Mouse (Mus musculus): Measurements from ENCODE around the gene Tmem143. TPM values are rescaled to one million over a fixed set of nuclear protein-coding genes. Genes with fewer than 3 reads are reported as not detected.
"Not testable (repeated sequence)": the region's sequence is repeated elsewhere in the genome, so short reads cannot be mapped to it uniquely, and the experiment has no call there.

The Tmem143 gene
- polyA plus RNA-seq, 1 experiment from 2014 or later, result 3.8 TPM

DNA sequence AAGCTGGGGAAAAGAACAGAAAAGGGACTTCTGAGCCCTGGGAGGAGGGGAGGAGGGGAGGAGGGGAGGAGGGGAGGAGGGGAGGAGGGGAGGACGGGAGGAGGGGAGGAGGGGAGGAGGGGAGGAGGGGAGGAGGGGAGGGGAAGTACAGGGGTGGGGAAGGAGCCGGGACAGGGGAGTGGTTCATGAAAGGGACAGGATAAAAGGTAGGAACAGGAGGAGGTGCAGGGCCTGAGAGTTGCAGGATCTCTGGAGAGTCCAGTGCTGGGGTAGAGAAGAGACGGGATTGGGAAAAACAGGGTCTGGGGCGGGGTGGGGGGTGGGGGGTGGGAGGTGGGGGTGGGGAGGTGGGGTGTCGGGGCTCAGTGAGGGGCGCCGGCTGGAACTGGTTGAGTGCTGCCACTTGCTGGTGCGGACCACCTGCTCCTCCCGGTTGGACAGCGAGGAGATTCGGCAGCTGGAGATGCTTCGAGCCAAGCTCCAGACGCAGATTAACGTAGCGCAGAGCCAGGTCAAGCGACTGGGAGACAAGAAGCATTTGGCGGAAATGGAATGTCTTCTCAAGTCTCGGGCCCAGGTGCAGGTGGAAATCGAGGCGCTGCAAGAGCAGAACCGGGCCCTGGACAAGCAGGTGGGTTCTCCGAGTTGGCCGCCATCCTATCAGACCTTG, 32.0 kb downstream of the Tmem143 start:
- Histone ChIP-seq H3K4me1 (peaks cover 19% of the 10 kb centered on the region), H3K4me3 (no peak overlapping the region), H3K36me3 (no peaks in the 10 kb centered on the region), H3K9ac (no peak overlapping the region), H3K9me3 (replicated peaks) (peaks cover 7% of the 10 kb centered on the region; the same call in 1 of the 2 replicates), H3K4me2 (no peak overlapping the region), H3K27ac (no peak overlapping the region), H3K27me3 (replicated peaks) (peaks cover 7% of the 10 kb centered on the region; the same call in 1 of the 2 replicates)
- no peak for ATAC-seq
- WGBS (ENCODE audit: insufficient replicate concordance), result 31% methylated on average over 19 of the region's 23 CpGs

DNA sequence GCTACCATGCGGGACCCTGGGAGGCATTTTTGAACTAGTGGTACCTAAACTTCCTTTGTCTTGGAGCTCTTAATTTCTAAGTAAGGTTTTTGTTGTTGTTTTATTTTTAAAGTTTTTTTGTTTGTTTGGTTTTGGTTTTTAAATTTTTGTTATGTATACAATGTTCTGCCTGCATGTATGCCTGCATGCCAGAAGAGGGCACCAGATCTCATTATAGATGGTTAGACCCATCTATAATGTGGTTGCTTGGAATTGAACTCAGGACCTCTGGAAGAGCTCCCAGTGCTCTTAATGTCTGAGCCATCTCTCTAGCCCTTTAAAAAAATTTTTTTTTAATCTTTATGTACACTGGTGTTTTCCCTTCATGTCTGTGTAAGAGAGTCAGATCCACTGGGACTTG, 32.9 kb downstream of the Tmem143 start:
- no peak for ATAC-seq
- no peak overlapping the region for H3K4me2 ChIP-seq
- no peak overlapping the region for H3K27ac ChIP-seq
- no peak overlapping the region for H3K4me3 ChIP-seq
- peaks cover 10% of the 10 kb centered on the region for H3K4me1 ChIP-seq
- no peak overlapping the region for H3K9ac ChIP-seq
- WGBS (ENCODE audit: insufficient replicate concordance), result 90% methylated on average over 1 of the region's 1 CpGs
- H3K27me3 ChIP-seq (replicated peaks), result peaks cover 7% of the 10 kb centered on the region; the same call in 1 of the 2 replicates
- no peaks in the 10 kb centered on the region for H3K36me3 ChIP-seq
- H3K9me3 ChIP-seq (replicated peaks), result peaks cover 7% of the 10 kb centered on the region; the same call in 1 of the 2 replicates

DNA sequence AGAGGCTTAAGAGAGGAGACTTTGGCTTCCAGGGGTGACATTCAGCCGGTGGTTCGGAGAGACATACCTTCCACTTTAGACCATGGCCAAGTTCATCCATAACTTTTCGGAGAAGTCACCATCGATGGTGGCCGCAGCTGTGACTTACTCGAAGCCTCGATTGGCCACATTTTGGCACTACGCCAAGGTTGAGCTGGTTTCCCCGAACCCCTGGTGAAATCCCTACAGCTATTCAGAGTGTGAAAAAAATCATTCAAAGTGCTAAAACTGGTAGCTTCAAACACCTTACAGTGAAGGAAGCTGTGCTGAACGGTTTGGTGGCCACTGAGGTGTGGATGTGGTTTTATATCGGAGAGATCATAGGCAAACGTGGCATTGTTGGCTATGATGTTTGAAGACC, 37.0 kb downstream of the Tmem143 start:
- H3K9ac ChIP-seq, result not testable (repeated sequence)

DNA sequence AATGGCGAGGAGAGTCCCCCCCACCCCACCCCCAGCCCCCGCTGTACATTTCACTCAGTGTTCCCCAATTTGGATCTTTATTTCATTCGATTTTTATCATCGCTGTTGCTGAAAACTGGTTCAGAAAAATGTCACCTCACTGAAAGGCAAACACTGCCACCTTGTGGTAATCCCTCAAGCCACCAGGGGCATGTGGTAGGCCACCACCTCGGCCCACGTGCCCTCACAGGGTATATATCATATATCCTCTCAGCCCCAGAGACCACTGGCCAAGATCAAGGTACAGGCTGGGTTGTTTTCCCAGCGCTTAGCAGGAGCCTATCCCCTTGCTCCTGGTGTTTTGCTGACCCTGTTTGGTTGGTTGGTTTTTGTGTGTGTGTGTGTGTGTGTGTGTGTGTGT, 38.4 kb downstream of the Tmem143 start:
- Histone ChIP-seq H3K27me3 (replicated peaks) (0 out of 2 replicates have a peak, but pooled peaks cover 5% of the 10 kb centered on the region), H3K9ac (no peak overlapping the region), H3K36me3 (no peaks in the 10 kb centered on the region), H3K4me1 (no peaks in the 10 kb centered on the region; the same call in 1 of the 2 replicates), H3K4me3 (no peak overlapping the region), H3K4me2 (no peak overlapping the region), H3K9me3 (replicated peaks) (peaks cover 7% of the 10 kb centered on the region; the same call in 1 of the 2 replicates), H3K27ac (no peak overlapping the region)
- ATAC-seq, result no peak
- WGBS (ENCODE audit: insufficient replicate concordance), result 17% methylated on average over 7 of the region's 7 CpGs

More for the DNA sequence above, 37.0 kb downstream of the Tmem143 start:
- H3K27ac ChIP-seq; H3K4me2 ChIP-seq; H3K27me3 ChIP-seq (replicated peaks); H3K9me3 ChIP-seq (replicated peaks); H3K4me3 ChIP-seq; ATAC-seq; H3K36me3 ChIP-seq; H3K4me1 ChIP-seq: not testable (repeated sequence)
- 80% methylated on average over 12 of the region's 12 CpGs for WGBS (ENCODE audit: insufficient replicate concordance)

DNA sequence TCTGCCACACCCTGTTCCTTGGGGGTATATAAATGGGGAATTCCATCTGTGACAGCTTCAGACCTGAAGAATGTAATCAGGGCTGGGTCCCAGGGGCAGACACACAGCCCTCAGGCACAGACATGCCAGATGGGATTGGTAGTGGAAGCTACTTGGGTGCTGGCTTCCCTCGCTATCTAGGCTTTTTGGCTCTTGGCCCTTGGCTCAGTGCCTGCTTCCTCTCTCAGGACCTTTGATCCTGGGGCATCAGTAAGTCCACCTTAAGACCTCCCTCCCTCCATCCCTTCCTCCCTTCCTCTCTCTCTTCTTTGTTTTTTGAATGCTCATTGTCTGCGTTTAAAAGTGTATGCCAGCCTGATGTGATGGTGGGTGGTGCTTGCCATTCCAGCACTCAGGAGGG, 43.1 kb downstream of the Tmem143 start:
- ATAC-seq, result no peak
- Histone ChIP-seq H3K27ac (no peak overlapping the region), H3K36me3 (no peaks in the 10 kb centered on the region), H3K4me2 (no peak overlapping the region), H3K4me3 (no peak overlapping the region), H3K9ac (no peak overlapping the region), H3K9me3 (replicated peaks) (no peaks in the 10 kb centered on the region), H3K27me3 (replicated peaks) (0 out of 2 replicates have a peak, but pooled peaks cover 5% of the 10 kb centered on the region), H3K4me1 (no peaks in the 10 kb centered on the region; the same call in 1 of the 2 replicates)
- 45% methylated on average over 2 of the region's 2 CpGs for WGBS (ENCODE audit: insufficient replicate concordance)

DNA sequence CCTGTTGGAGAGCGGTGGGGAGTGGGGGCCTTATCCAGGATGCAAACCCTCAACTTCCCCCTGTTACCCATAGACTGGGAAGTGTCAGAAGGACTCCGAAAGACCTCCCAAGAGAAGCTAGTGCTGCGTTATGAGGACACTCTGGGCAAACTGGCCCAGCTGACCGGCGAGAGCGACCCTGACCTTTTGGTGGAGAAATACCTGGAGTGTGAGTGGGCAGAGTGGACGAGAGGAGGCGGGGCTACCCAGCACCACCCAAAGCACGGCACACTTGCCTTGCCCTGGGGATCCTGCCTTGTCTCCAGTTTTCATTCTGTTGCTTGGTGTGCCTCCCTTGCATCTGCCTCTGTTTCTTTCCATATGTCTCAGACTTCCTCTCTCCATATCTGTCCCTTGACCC, 45.2 kb downstream of the Tmem143 start:
- Histone ChIP-seq H3K4me1 (no peaks in the 10 kb centered on the region), H3K9ac (no peak overlapping the region), H3K27me3 (replicated peaks) (no peaks in the 10 kb centered on the region), H3K36me3 (no peaks in the 10 kb centered on the region), H3K4me2 (no peak overlapping the region), H3K27ac (no peak overlapping the region), H3K9me3 (replicated peaks) (no peaks in the 10 kb centered on the region), H3K4me3 (no peak overlapping the region)
- no peak for ATAC-seq
- 54% methylated on average over 9 of the region's 9 CpGs for WGBS (ENCODE audit: insufficient replicate concordance)

DNA sequence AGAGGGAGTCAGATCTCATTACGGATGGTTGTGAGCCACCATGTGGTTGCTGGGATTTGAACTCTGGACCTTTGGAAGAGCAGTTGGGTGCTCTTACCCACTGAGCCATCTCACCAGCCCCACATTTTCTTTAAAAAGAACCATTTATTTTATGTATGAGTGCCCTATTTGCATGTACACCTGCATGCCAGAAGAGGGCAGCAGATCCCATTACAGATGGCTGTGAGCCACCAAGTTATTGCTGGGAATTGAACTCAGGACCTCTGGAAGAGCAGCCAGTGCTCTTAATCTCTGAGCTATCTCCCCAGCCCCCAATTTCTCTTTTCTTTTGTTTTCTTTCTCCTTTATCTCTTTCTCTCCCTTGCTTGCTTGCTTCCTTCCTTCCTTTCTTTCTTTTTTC, 46.5 kb downstream of the Tmem143 start:
- 47% methylated on average over 1 of the region's 1 CpGs for WGBS (ENCODE audit: insufficient replicate concordance)
- not testable (repeated sequence) for H3K27me3 ChIP-seq (replicated peaks)

DNA sequence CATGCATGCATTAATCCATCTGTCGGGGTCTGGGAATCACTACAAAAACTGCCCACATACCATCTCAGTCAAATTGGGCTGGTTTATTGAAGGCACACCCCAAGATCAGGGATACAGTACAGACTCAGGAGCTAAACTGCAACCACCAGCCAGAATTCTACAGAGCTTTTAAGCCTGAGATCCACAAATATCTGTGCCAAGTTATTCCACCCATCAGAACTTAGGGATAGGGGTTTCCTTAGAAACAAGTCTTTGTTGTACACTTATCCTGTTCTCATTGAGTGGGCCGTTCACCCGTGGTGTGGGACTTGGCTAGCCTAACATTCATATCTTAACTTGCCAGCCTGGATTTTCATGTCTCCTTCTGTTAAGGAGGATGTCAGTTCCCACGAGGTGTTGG, 52.3 kb downstream of the Tmem143 start:
- Histone ChIP-seq H3K4me2 (no peak overlapping the region), H3K9ac (no peak overlapping the region), H3K4me1 (no peaks in the 10 kb centered on the region), H3K36me3 (no peaks in the 10 kb centered on the region), H3K4me3 (no peak overlapping the region), H3K9me3 (replicated peaks) (no peaks in the 10 kb centered on the region), H3K27me3 (replicated peaks) (no peaks in the 10 kb centered on the region), H3K27ac (no peak overlapping the region)
- WGBS (ENCODE audit: insufficient replicate concordance), result 68% methylated on average over 4 of the region's 4 CpGs
- ATAC-seq, result no peak

More for the DNA sequence above, 46.5 kb downstream of the Tmem143 start:
- not testable (repeated sequence) for H3K4me3 ChIP-seq; H3K9me3 ChIP-seq (replicated peaks); H3K4me2 ChIP-seq; ATAC-seq; H3K9ac ChIP-seq; H3K4me1 ChIP-seq; H3K36me3 ChIP-seq; H3K27ac ChIP-seq

DNA sequence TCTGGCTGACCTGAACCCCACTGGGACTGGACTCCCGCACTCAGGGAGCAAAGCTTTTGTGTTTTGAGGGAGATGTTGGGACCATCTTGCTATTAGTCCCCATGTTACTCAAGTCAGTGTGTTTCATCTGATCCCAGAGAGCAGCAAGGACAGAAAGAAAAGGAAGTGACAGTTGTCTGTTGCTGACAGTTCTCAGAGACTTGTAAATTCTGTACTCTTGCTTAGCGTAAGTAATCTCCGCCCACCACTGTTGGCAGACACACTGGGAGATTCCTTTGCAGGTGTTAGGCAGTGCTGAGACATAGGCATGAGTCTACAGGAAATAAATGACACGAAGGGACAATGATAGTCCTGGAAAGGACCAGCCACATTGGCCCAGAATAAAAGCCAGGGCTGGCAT, 59.9 kb downstream of the Tmem143 start:
- no peak for ATAC-seq
- H3K4me3 ChIP-seq, result no peak overlapping the region
- no peaks in the 10 kb centered on the region for H3K36me3 ChIP-seq
- H3K4me2 ChIP-seq, result no peak overlapping the region
- 39% methylated on average over 4 of the region's 4 CpGs for WGBS (ENCODE audit: insufficient replicate concordance)
- H3K27ac ChIP-seq, result no peak overlapping the region
- no peaks in the 10 kb centered on the region for H3K9me3 ChIP-seq (replicated peaks)
- H3K9ac ChIP-seq, result no peak overlapping the region
- H3K4me1 ChIP-seq, result no peaks in the 10 kb centered on the region
- H3K27me3 ChIP-seq (replicated peaks), result no peaks in the 10 kb centered on the region

Other genes with a start within 250 kb of the Tmem143 start
- 0.05 TPM in 1 of 2 replicates, not detected in the other for gene Fut2, start 230.5 kb upstream of the Tmem143 start, polyA plus RNA-seq (2016; fragmentation: Nextera tagmentation; extraction: Ambion mirVana)
- gene Ntn5, start 212.9 kb upstream of the Tmem143 start, polyA plus RNA-seq (2016; fragmentation: Nextera tagmentation; extraction: Ambion mirVana), result not detected in 2 replicates
- gene Sec1, start 202.5 kb upstream of the Tmem143 start, polyA plus RNA-seq (2016; fragmentation: Nextera tagmentation; extraction: Ambion mirVana), result 0.11 and 0.18 TPM in 2 replicates
- gene Car11, start 197.1 kb upstream of the Tmem143 start, polyA plus RNA-seq (2016; fragmentation: Nextera tagmentation; extraction: Ambion mirVana), result 0.93 and 1.0 TPM in 2 replicates
- 1.1 and 1.8 TPM in 2 replicates for gene Dbp, start 191.9 kb upstream of the Tmem143 start, polyA plus RNA-seq (2016; fragmentation: Nextera tagmentation; extraction: Ambion mirVana)
- 892 and 939 TPM in 2 replicates for gene Rpl18, start 181.5 kb upstream of the Tmem143 start, polyA plus RNA-seq (2016; fragmentation: Nextera tagmentation; extraction: Ambion mirVana)
- gene Sphk2, start 178.9 kb upstream of the Tmem143 start, polyA plus RNA-seq (2016; fragmentation: Nextera tagmentation; extraction: Ambion mirVana), result 14.8 and 16.1 TPM in 2 replicates
- 0.67 and 0.81 TPM in 2 replicates for gene Fam83e, start 175.7 kb upstream of the Tmem143 start, polyA plus RNA-seq (2016; fragmentation: Nextera tagmentation; extraction: Ambion mirVana)
- not detected in 2 replicates for gene Spaca4, start 171.1 kb upstream of the Tmem143 start, polyA plus RNA-seq (2016; fragmentation: Nextera tagmentation; extraction: Ambion mirVana)
- gene Lmtk3, start 113.2 kb upstream of the Tmem143 start, polyA plus RNA-seq (2016; fragmentation: Nextera tagmentation; extraction: Ambion mirVana), result 0.10 and 0.32 TPM in 2 replicates
- 0.77 and 0.81 TPM in 2 replicates for gene Sult2b1, start 112.3 kb upstream of the Tmem143 start, polyA plus RNA-seq (2016; fragmentation: Nextera tagmentation; extraction: Ambion mirVana)
- gene Cyth2, start 82.4 kb upstream of the Tmem143 start, polyA plus RNA-seq (2016; fragmentation: Nextera tagmentation; extraction: Ambion mirVana), result 47.1 and 54.2 TPM in 2 replicates
- 0.27 and 0.50 TPM in 2 replicates for gene Kcnj14, start 72.2 kb upstream of the Tmem143 start, polyA plus RNA-seq (2016; fragmentation: Nextera tagmentation; extraction: Ambion mirVana)
- gene Grwd1, start 66.0 kb upstream of the Tmem143 start, polyA plus RNA-seq (2016; fragmentation: Nextera tagmentation; extraction: Ambion mirVana), result 61.4 and 67.0 TPM in 2 replicates
- gene Kdelr1, start 24.2 kb upstream of the Tmem143 start, polyA plus RNA-seq (2016; fragmentation: Nextera tagmentation; extraction: Ambion mirVana), result 24.2 and 25.6 TPM in 2 replicates
- gene Grin2d, start 18.6 kb upstream of the Tmem143 start, polyA plus RNA-seq (2016; fragmentation: Nextera tagmentation; extraction: Ambion mirVana), result 0.17 and 0.24 TPM in 2 replicates
- 0.68 and 0.94 TPM in 2 replicates for gene Syngr4, start 227 bp upstream of the Tmem143 start, polyA plus RNA-seq (2016; fragmentation: Nextera tagmentation; extraction: Ambion mirVana)
- gene Emp3, start 24.5 kb downstream of the Tmem143 start, polyA plus RNA-seq (2016; fragmentation: Nextera tagmentation; extraction: Ambion mirVana), result 61.6 and 68.2 TPM in 2 replicates
- 1.6 and 2.0 TPM in 2 replicates for gene Ccdc114, start 27.1 kb downstream of the Tmem143 start, polyA plus RNA-seq (2016; fragmentation: Nextera tagmentation; extraction: Ambion mirVana)
- 4.9 and 5.3 TPM in 2 replicates for gene Abcc6, start 133.4 kb downstream of the Tmem143 start, polyA plus RNA-seq (2016; fragmentation: Nextera tagmentation; extraction: Ambion mirVana)
- 48.0 and 52.5 TPM in 2 replicates for gene Nomo1, start 136.8 kb downstream of the Tmem143 start, polyA plus RNA-seq (2016; fragmentation: Nextera tagmentation; extraction: Ambion mirVana)
- not detected in 2 replicates for gene Kcnj11, start 203.8 kb downstream of the Tmem143 start, polyA plus RNA-seq (2016; fragmentation: Nextera tagmentation; extraction: Ambion mirVana)